Mouse (Mus musculus) pancreas, adult 10 weeks (tissue): ENCODE measurements around the gene Nr2f6. TPM values are rescaled to one million over a fixed set of nuclear protein-coding genes. Genes with fewer than 3 reads are reported as not detected.

ENCODE experiments used
- polyA plus RNA-seq: library from polyadenylated mRNA; stranded (reverse); fragments of 350-450 nt; fragmentation: Illumina TruSeq; extraction: RNeasy Lipid Tissue Mini Kit (QIAGEN cat#74804); gene quantifications from one replicate; pipeline ENCODE4 v1.2.3, GENCODE M21; 2015; ENCODE audit warnings: low read depth, low replicate concordance; ENCODE audit not compliant: insufficient read depth

Nr2f6 gene
- polyA plus RNA-seq = 19.9 TPM

GRCm38 (mm10) chr8:71381421-71381970 lies at the start of gene Nr2f6:
TSS of gene Nr2f6 (minus strand) at chr8:71381960.

GRCm38 (mm10) chr8:71405401-71406098 lies 23.8 kb upstream of the Nr2f6 start, which contains the start of gene Ankle1:
TSS of gene Ankle1 (plus strand) at chr8:71406010.

GRCm38 (mm10) chr8:71396639-71397305 lies 15.0 kb upstream of the Nr2f6 start, which contains the start of gene Babam1:
TSS of gene Babam1 (plus strand) at chr8:71396861.

GRCm38 (mm10) chr8:71395629-71396028 lies 13.9 kb upstream of the Nr2f6 start, which contains the start of gene Ushbp1:
TSS of gene Ushbp1 (minus strand) at chr8:71395802.

GRCm38 (mm10) chr8:71371236-71371848 lies 10.4 kb downstream of the Nr2f6 start, which contains the start of gene Ocel1:
TSS of gene Ocel1 (plus strand) at chr8:71371298.

GRCm38 (mm10) chr8:71366771-71367528 lies 14.8 kb downstream of the Nr2f6 start, which contains the start of gene Use1:
TSS of gene Use1 (plus strand) at chr8:71366848.

Other genes starting within 250 kb of the Nr2f6 start
- gene Myo9b, start 109.2 kb downstream of the Nr2f6 start, polyA plus RNA-seq = 10.9 TPM
- gene Haus8, start 109.0 kb downstream of the Nr2f6 start, polyA plus RNA-seq = 2.2 TPM
- 66.0 TPM for gene Use1, start 15.1 kb downstream of the Nr2f6 start, polyA plus RNA-seq
- gene Ocel1, start 10.7 kb downstream of the Nr2f6 start, polyA plus RNA-seq = 4.2 TPM
- gene Ushbp1, start 13.8 kb upstream of the Nr2f6 start, polyA plus RNA-seq = 21.8 TPM
- 24.6 TPM for gene Babam1, start 14.9 kb upstream of the Nr2f6 start, polyA plus RNA-seq
- not detected for gene Ankle1, start 24.1 kb upstream of the Nr2f6 start, polyA plus RNA-seq
- 4.1 TPM for gene Abhd8, start 81.7 kb upstream of the Nr2f6 start, polyA plus RNA-seq
- gene Mrpl34, start 83.0 kb upstream of the Nr2f6 start, polyA plus RNA-seq = 18.8 TPM
- gene Dda1, start 87.2 kb upstream of the Nr2f6 start, polyA plus RNA-seq = 13.0 TPM
- gene Ano8, start 104.0 kb upstream of the Nr2f6 start, polyA plus RNA-seq = 4.7 TPM
- gene Gtpbp3, start 106.1 kb upstream of the Nr2f6 start, polyA plus RNA-seq = 7.9 TPM
- 236 TPM for gene Plvap, start 129.8 kb upstream of the Nr2f6 start, polyA plus RNA-seq
- gene Ccdc194, start 143.8 kb upstream of the Nr2f6 start, polyA plus RNA-seq = not detected
- gene Bst2, start 155.5 kb upstream of the Nr2f6 start, polyA plus RNA-seq = 43.2 TPM
- 48.0 TPM for gene Mvb12a, start 161.0 kb upstream of the Nr2f6 start, polyA plus RNA-seq
- gene Tmem221, start 176.9 kb upstream of the Nr2f6 start, polyA plus RNA-seq = 3.8 TPM
- not detected for gene Nxnl1, start 184.6 kb upstream of the Nr2f6 start, polyA plus RNA-seq
- gene Slc27a1, start 186.9 kb upstream of the Nr2f6 start, polyA plus RNA-seq = 33.1 TPM
- 39.9 TPM for gene Pgls, start 210.2 kb upstream of the Nr2f6 start, polyA plus RNA-seq
- gene Fam129c, start 215.7 kb upstream of the Nr2f6 start, polyA plus RNA-seq = 1.00 TPM
- 17.5 TPM for gene Colgalt1, start 229.0 kb upstream of the Nr2f6 start, polyA plus RNA-seq